Mouse (Mus musculus): ENCODE measurements at regions not wholly inside any gene's neighbourhood (a gene's known extent, or its start where the extent isn't known, plus 50 kb on each side); places are given as distances from the start of the nearest gene placed in this dataset.

- Histone ChIP-seq H3K9me3 (ENCODE audit: control insufficient read depth, low read length) (no peaks in the 10 kb centered on the region), H3K27me3 (replicated peaks; ENCODE audit: control insufficient read depth, insufficient read depth, low read length) (no peaks in the 10 kb centered on the region; the same call in 1 of the 2 replicates), H3K4me1 (replicated peaks; ENCODE audit: control insufficient read depth, insufficient read depth, low read length) (peaks cover 6% of the 10 kb centered on the region), H3K36me3 (ENCODE audit: control insufficient read depth, insufficient read depth, low read length) (no peaks in the 10 kb centered on the region), H3K4me2 (no peak overlapping the region), H3K4me3 (ENCODE audit: low read depth, low read length) (no peak overlapping the region), H3K9ac (ENCODE audit: low read depth, low read length) (no peak overlapping the region), H3K27ac (ENCODE audit: low read depth, low read length) (no peak overlapping the region)
- DNase-seq (ENCODE audit: low spot score) (no peak), ATAC-seq (replicated peaks; ENCODE audit: low FRiP score) (peak; percentile 43; the same call in 1 of the 2 replicates)
- 14% methylated on average over 2 of the region's 2 CpGs for whole genome bisulfite sequencing
These were observed 69.7 kb upstream of the Zmiz1 start for GRCm38 (mm10) chr14:25389314-25389713.

DNA sequence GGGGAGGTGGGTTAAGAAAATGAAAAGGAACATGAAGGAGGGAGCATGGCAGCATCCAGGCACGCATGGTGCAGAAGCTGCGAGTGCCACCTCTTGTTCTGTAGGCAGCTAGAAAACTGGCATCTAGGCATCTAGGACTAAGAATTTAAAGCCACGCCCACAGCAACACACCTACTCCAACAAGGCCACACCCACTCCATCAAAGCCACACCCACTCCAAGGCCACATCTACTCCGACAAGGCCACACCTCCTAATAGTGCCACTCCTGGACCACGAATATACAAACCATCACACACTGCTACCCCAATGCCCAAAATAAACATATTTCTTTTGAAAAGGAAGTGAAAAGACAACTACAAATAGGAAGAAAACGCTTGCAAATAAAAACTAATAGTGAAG is 66.6 kb upstream of the Zmiz1 start:
- no peak overlapping the region for H3K4me2 ChIP-seq
- H3K9ac ChIP-seq (ENCODE audit: low read depth, low read length): no peak overlapping the region
- H3K36me3 ChIP-seq (ENCODE audit: control insufficient read depth, insufficient read depth, low read length): no peaks in the 10 kb centered on the region
- H3K4me1 ChIP-seq (replicated peaks; ENCODE audit: control insufficient read depth, insufficient read depth, low read length): peaks cover 17% of the 10 kb centered on the region
- no peaks in the 10 kb centered on the region for H3K9me3 ChIP-seq (ENCODE audit: control insufficient read depth, low read length)
- no peaks in the 10 kb centered on the region; the same call in 1 of the 2 replicates for H3K27me3 ChIP-seq (replicated peaks; ENCODE audit: control insufficient read depth, insufficient read depth, low read length)
- H3K4me3 ChIP-seq (ENCODE audit: low read depth, low read length): no peak overlapping the region
- 66% methylated on average over 6 of the region's 6 CpGs for WGBS
- no peak for ATAC-seq (replicated peaks; ENCODE audit: low FRiP score)
- DNase-seq (ENCODE audit: low spot score): no peak
- H3K27ac ChIP-seq (ENCODE audit: low read depth, low read length): no peak overlapping the region

- no peak for ATAC-seq (replicated peaks; ENCODE audit: low FRiP score)
- no peak overlapping the region for H3K9ac ChIP-seq (ENCODE audit: low read depth, low read length)
- H3K4me3 ChIP-seq (ENCODE audit: low read depth, low read length): no peak overlapping the region
- no peaks in the 10 kb centered on the region; the same call in 1 of the 2 replicates for H3K27me3 ChIP-seq (replicated peaks; ENCODE audit: control insufficient read depth, insufficient read depth, low read length)
- H3K4me2 ChIP-seq: no peak overlapping the region
- DNase-seq (ENCODE audit: low spot score): no peak
- peaks cover 23% of the 10 kb centered on the region for H3K4me1 ChIP-seq (replicated peaks; ENCODE audit: control insufficient read depth, insufficient read depth, low read length)
- 81% methylated on average over 6 of the region's 6 CpGs for WGBS
- H3K9me3 ChIP-seq (ENCODE audit: control insufficient read depth, low read length): no peaks in the 10 kb centered on the region
- no peak overlapping the region for H3K27ac ChIP-seq (ENCODE audit: low read depth, low read length)
- H3K36me3 ChIP-seq (ENCODE audit: control insufficient read depth, insufficient read depth, low read length): no peaks in the 10 kb centered on the region
These were observed 66.0 kb upstream of the Zmiz1 start for GRCm38 (mm10) chr14:25392940-25393339.

DNA sequence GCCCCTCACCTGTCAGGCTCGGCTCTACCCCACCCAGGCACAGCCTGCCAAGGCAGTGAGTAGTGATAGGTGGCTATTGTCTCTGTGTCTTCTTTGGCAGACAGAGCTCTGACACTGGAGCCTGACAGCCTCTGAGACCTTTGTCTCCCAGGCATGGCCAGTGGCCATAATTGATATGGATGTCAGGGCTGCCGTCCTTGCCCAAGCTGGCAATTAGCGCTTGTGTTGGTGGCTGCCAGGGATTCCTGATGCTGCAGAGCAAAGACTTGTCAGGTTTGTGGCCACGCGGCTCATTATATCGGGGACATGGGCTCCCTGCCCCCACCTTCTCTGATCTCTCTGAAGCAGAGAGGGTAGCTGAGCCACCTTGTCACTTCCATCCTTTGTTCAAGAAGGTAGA is 64.1 kb upstream of the Zmiz1 start:
- Histone ChIP-seq H3K27me3 (replicated peaks; ENCODE audit: control insufficient read depth, insufficient read depth, low read length) (no peaks in the 10 kb centered on the region), H3K4me3 (ENCODE audit: low read depth, low read length) (no peak overlapping the region), H3K36me3 (ENCODE audit: control insufficient read depth, insufficient read depth, low read length) (no peaks in the 10 kb centered on the region), H3K4me2 (no peak overlapping the region), H3K9me3 (ENCODE audit: control insufficient read depth, low read length) (no peaks in the 10 kb centered on the region), H3K4me1 (replicated peaks; ENCODE audit: control insufficient read depth, insufficient read depth, low read length) (peaks cover 35% of the 10 kb centered on the region), H3K27ac (ENCODE audit: low read depth, low read length) (no peak overlapping the region), H3K9ac (ENCODE audit: low read depth, low read length) (no peak overlapping the region)
- ATAC-seq (replicated peaks; ENCODE audit: low FRiP score): no peak
- 74% methylated on average over 6 of the region's 6 CpGs for whole genome bisulfite sequencing
- DNase-seq (ENCODE audit: low spot score): no peak

DNA sequence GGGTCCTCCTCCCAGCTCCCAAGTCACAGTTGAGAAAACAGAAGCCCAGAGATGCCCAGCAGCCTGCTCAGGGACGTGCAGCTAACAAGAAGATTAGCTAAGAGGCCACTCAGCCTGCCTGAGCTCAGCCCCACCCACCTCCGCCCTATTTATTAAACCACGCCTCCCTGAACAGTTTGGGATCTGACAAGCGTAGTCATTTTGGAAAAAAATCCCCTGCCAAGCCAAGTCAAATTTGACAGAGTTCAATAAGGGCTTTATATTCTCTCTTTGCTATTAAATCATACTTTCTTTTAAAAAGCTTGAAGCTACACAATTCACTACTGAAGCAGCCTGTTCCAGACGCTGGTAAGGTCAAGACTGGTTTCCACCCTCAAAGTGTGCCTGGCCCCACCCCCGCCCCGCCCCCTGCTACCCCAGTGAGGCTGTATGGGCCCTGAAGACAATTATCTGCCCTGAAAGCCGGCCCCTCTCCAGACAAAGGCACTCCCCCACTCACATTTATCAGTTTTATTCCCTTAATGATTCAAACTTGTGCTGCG is 61.9 kb upstream of the Zmiz1 start:
- H3K36me3 ChIP-seq (ENCODE audit: control insufficient read depth, insufficient read depth, low read length): no peaks in the 10 kb centered on the region
- H3K9ac ChIP-seq (ENCODE audit: low read depth, low read length): peak overlapping the region; percentile 27; the same call in 1 of the 2 replicates
- no peaks in the 10 kb centered on the region for H3K27me3 ChIP-seq (replicated peaks; ENCODE audit: control insufficient read depth, insufficient read depth, low read length)
- no peaks in the 10 kb centered on the region for H3K9me3 ChIP-seq (ENCODE audit: control insufficient read depth, low read length)
- DNase-seq (ENCODE audit: low spot score): peak; percentile 75
- H3K4me1 ChIP-seq (replicated peaks; ENCODE audit: control insufficient read depth, insufficient read depth, low read length): peaks cover 54% of the 10 kb centered on the region
- no peak overlapping the region for H3K27ac ChIP-seq (ENCODE audit: low read depth, low read length)
- WGBS: under 1% methylated on average over 9 of the region's 9 CpGs
- H3K4me3 ChIP-seq (ENCODE audit: low read depth, low read length): peak overlapping the region; percentile 39
- H3K4me2 ChIP-seq: peak overlapping the region; percentile 58
- ATAC-seq (replicated peaks; ENCODE audit: low FRiP score): peak; percentile 86

GRCm38 (mm10) chr14:25397751-25398150 is 61.2 kb upstream of the Zmiz1 start:
- H3K4me3 ChIP-seq (ENCODE audit: low read depth, low read length): no peak overlapping the region
- H3K4me1 ChIP-seq (replicated peaks; ENCODE audit: control insufficient read depth, insufficient read depth, low read length): peaks cover 60% of the 10 kb centered on the region
- H3K36me3 ChIP-seq (ENCODE audit: control insufficient read depth, insufficient read depth, low read length): no peaks in the 10 kb centered on the region
- no peak for ATAC-seq (replicated peaks; ENCODE audit: low FRiP score)
- no peaks in the 10 kb centered on the region for H3K9me3 ChIP-seq (ENCODE audit: control insufficient read depth, low read length)
- H3K9ac ChIP-seq (ENCODE audit: low read depth, low read length): 0 out of 2 replicates have a peak overlapping the region, but pooled peaks have one; percentile 37
- peak overlapping the region; percentile 58 for H3K4me2 ChIP-seq
- H3K27me3 ChIP-seq (replicated peaks; ENCODE audit: control insufficient read depth, insufficient read depth, low read length): no peaks in the 10 kb centered on the region
- WGBS: 48% methylated on average over 5 of the region's 5 CpGs
- no peak for DNase-seq (ENCODE audit: low spot score)
- peak overlapping the region; percentile 70 for H3K27ac ChIP-seq (ENCODE audit: low read depth, low read length)

DNA sequence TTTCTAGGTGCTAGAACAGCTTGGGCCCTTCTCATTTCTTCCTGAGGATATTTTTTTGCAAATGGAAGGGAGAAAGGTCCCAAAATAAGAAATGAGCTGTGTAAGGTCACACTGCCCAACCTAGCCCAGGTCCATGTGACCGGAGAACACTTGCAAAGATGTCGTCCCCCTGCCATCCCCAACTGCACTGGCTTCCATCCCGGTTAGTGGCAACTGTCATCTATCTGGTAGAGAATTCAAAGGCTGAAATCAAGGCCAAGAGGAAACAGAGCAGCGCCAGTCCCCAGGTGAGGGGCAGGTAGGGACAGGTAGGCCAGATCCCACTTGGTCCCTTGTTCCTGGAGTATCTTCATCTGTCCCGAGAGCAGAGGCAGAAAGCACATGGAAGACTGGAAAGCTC is 60.2 kb upstream of the Zmiz1 start:
- Histone ChIP-seq H3K36me3 (ENCODE audit: control insufficient read depth, insufficient read depth, low read length) (no peaks in the 10 kb centered on the region), H3K27me3 (replicated peaks; ENCODE audit: control insufficient read depth, insufficient read depth, low read length) (no peaks in the 10 kb centered on the region), H3K9ac (ENCODE audit: low read depth, low read length) (0 out of 2 replicates have a peak overlapping the region, but pooled peaks have one; percentile 9), H3K27ac (ENCODE audit: low read depth, low read length) (no peak overlapping the region), H3K9me3 (ENCODE audit: control insufficient read depth, low read length) (no peaks in the 10 kb centered on the region), H3K4me1 (replicated peaks; ENCODE audit: control insufficient read depth, insufficient read depth, low read length) (peaks cover 68% of the 10 kb centered on the region), H3K4me2 (no peak overlapping the region), H3K4me3 (ENCODE audit: low read depth, low read length) (no peak overlapping the region)
- no peak for DNase-seq (ENCODE audit: low spot score)
- WGBS: 87% methylated on average over 5 of the region's 5 CpGs
- ATAC-seq (replicated peaks; ENCODE audit: low FRiP score): no peak

- Histone ChIP-seq H3K4me3 (ENCODE audit: low read depth, low read length) (no peak overlapping the region), H3K27me3 (replicated peaks; ENCODE audit: control insufficient read depth, insufficient read depth, low read length) (no peaks in the 10 kb centered on the region), H3K9ac (ENCODE audit: low read depth, low read length) (0 out of 2 replicates have a peak overlapping the region, but pooled peaks have one; percentile 9), H3K27ac (ENCODE audit: low read depth, low read length) (no peak overlapping the region; the same call in 1 of the 2 replicates), H3K4me2 (no peak overlapping the region), H3K36me3 (ENCODE audit: control insufficient read depth, insufficient read depth, low read length) (no peaks in the 10 kb centered on the region), H3K9me3 (ENCODE audit: control insufficient read depth, low read length) (no peaks in the 10 kb centered on the region), H3K4me1 (replicated peaks; ENCODE audit: control insufficient read depth, insufficient read depth, low read length) (peaks cover 68% of the 10 kb centered on the region)
- 53% methylated on average over 3 of the region's 3 CpGs for WGBS
- ATAC-seq (replicated peaks; ENCODE audit: low FRiP score) (no peak), DNase-seq (ENCODE audit: low spot score) (no peak)
These were observed 59.7 kb upstream of the Zmiz1 start for GRCm38 (mm10) chr14:25399286-25399685.

Data from liver, embryonic 11.5 days (tissue).